Mouse (Mus musculus): Measurements from ENCODE around the gene Rora.

DNA sequence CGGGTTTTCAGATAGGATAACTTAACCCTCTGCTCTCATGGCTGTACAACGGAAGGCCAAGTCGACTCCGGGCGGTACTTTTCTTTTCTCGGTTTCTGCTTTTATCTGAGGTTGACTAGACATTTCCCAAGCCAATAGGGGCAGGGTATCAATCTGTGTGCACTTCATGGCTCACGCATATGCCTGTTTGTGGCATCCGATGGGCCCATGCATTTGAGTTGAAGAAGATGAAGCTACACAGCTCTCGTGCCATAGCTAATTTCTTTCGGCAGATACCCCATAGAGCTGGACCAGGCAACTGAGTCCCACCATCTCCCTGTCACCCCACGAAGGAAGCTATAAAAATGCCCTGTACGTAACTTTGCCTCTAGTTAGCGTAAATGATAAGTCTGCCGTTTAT lies 641.3 kb downstream of the Rora start:
- TF ChIP-seq CTCF (IDR thresholded peaks at IDR 0.05; ENCODE audit: low read depth) = no peak
- TF ChIP-seq EP300 (IDR thresholded peaks at IDR 0.05; ENCODE audit: low read depth) = no peak
